Mouse (Mus musculus): Measurements from ENCODE around the gene Olfr679. TPM values are rescaled to one million over a fixed set of nuclear protein-coding genes. Genes with fewer than 3 reads are reported as not detected.

Gene Olfr679
- total RNA-seq (2023), result not detected

GRCm38 (mm10) chr7:105080905-105081304 lies at the start of gene Olfr679:
Gene Olfr679 (plus strand): TSS chr7:105081205.

DNA sequence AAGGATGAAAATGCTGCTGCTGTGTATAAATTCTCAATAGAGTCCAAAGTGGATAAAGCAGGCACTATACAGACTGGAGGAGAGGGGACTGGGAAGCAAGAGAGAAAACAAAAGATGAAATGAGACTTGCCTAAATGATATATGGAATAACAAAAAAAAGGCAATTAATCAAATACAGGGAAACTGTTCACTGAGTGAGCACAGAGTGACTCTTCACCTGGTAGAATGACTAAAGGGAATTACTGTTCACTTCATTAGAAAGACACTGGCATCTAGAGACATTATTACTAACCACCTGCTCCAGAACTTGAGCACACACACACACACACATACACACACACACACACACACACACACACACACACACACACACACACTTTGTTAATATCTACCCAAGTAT lies 48.6 kb upstream of the Olfr679 start, which contains the start of gene Olfr676:
Gene Olfr676, plus strand, starts transcription at position 301 of the 400 bp plus-strand sequence.

GRCm38 (mm10) chr7:105064175-105064574 lies 16.8 kb upstream of the Olfr679 start, which contains the start of gene Olfr678:
Gene Olfr678 (plus strand): TSS chr7:105064475.

GRCm38 (mm10) chr7:105092717-105093116 lies 11.7 kb downstream of the Olfr679 start, which contains the start of gene Olfr680-ps1:
Gene Olfr680-ps1 (minus strand): TSS chr7:105092817.

DNA sequence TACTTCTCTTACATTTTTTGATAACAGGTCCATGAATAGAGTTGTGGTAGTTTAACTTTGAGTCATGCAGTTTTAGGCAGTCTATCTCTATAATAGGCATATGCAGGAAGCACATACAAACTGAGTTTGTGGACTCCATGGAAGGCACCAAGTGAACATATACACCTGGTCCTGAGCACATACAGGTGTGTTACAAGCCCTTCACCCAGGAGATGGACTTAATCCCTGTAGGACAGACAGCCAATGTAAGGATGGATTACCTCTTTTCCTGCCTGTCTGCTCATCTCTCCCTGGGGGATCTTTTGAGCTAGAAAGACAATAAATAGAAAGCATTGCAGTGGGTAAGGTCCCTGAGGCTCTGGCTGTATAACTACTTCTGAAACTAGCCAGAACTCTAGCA lies 35.5 kb downstream of the Olfr679 start, which contains the start of gene Olfr681:
Gene Olfr681, plus strand, starts transcription at position 301 of the 400 bp plus-strand sequence.

Other genes starting within 250 kb of the Olfr679 start
- gene Usp17lb, start 238.6 kb upstream of the Olfr679 start, total RNA-seq (2023), result not detected
- gene Usp17la, start 224.2 kb upstream of the Olfr679 start, total RNA-seq (2023), result not detected
- not detected for gene Olfr665, start 203.2 kb upstream of the Olfr679 start, total RNA-seq (2023)
- gene Olfr666, start 185.3 kb upstream of the Olfr679 start, total RNA-seq (2023), result not detected
- not detected for gene Olfr667, start 159.7 kb upstream of the Olfr679 start, total RNA-seq (2023)
- gene Olfr668, start 153.1 kb upstream of the Olfr679 start, total RNA-seq (2023), result not detected
- not detected for gene Olfr669, start 147.0 kb upstream of the Olfr679 start, total RNA-seq (2023)
- not detected for gene Olfr670, start 118.6 kb upstream of the Olfr679 start, total RNA-seq (2023)
- gene Olfr671, start 102.1 kb upstream of the Olfr679 start, total RNA-seq (2023), result not detected
- gene Olfr672, start 79.2 kb upstream of the Olfr679 start, total RNA-seq (2023), result not detected
- not detected for gene Olfr675, start 52.7 kb upstream of the Olfr679 start, total RNA-seq (2023)
- not detected for gene Olfr676, start 48.5 kb upstream of the Olfr679 start, total RNA-seq (2023)
- not detected for gene Olfr677, start 29.8 kb upstream of the Olfr679 start, total RNA-seq (2023)
- gene Olfr678, start 16.7 kb upstream of the Olfr679 start, total RNA-seq (2023), result not detected
- gene Olfr680-ps1, start 11.6 kb downstream of the Olfr679 start, total RNA-seq (2023), result not detected
- not detected for gene Olfr681, start 35.6 kb downstream of the Olfr679 start, total RNA-seq (2023)
- gene Olfr683, start 65.8 kb downstream of the Olfr679 start, total RNA-seq (2023), result not detected
- not detected for gene Olfr684, start 82.4 kb downstream of the Olfr679 start, total RNA-seq (2023)
- gene Olfr685, start 104.8 kb downstream of the Olfr679 start, total RNA-seq (2023), result not detected
- gene Olfr686, start 126.3 kb downstream of the Olfr679 start, total RNA-seq (2023), result not detected
- not detected for gene Olfr688, start 206.9 kb downstream of the Olfr679 start, total RNA-seq (2023)
- not detected for gene Olfr689, start 230.0 kb downstream of the Olfr679 start, total RNA-seq (2023)

All from monocyte, adult 59 days (primary cell).